Mouse (Mus musculus): Measurements from ENCODE around the gene Tspan18. TPM values are rescaled to one million over a fixed set of nuclear protein-coding genes. Genes with fewer than 3 reads are reported as not detected.

The Tspan18 gene
- polyA plus RNA-seq, 1 experiment from 2014 or later = 36.1 TPM

GRCm38 (mm10) chr2:93332277-93332676 is 2.0 kb downstream of the Tspan18 start:
- peak overlapping the region; percentile 60; the same call in 1 of the 2 replicates for H3K9ac ChIP-seq (ENCODE audit: low read length)
- H3K4me2 ChIP-seq (ENCODE audit: low read length) = peak overlapping the region; percentile 74
- peak overlapping the region; percentile 76 for H3K4me3 ChIP-seq (ENCODE audit: low read depth, low read length)
- 71% methylated on average over 4 of the region's 4 CpGs for WGBS
- H3K36me3 ChIP-seq (ENCODE audit: control insufficient read depth, insufficient read depth, low read length) = no peaks in the 10 kb centered on the region
- DNase-seq (ENCODE audit: low spot score) (no peak), ATAC-seq (replicated peaks; ENCODE audit: low FRiP score, low TSS enrichment, low read depth) (no peak)
- no peaks in the 10 kb centered on the region for H3K9me3 ChIP-seq (ENCODE audit: control insufficient read depth, low read length)
- no peak overlapping the region for H3K27ac ChIP-seq (ENCODE audit: low read depth)
- no peaks in the 10 kb centered on the region for H3K27me3 ChIP-seq (replicated peaks; ENCODE audit: control insufficient read depth, insufficient read depth, low read length)
- peaks cover 38% of the 10 kb centered on the region for H3K4me1 ChIP-seq (replicated peaks; ENCODE audit: control insufficient read depth, insufficient read depth, low read length)

GRCm38 (mm10) chr2:93331121-93331520 is 3.2 kb downstream of the Tspan18 start:
- Histone ChIP-seq H3K36me3 (ENCODE audit: control insufficient read depth, insufficient read depth, low read length) (no peaks in the 10 kb centered on the region), H3K4me1 (replicated peaks; ENCODE audit: control insufficient read depth, insufficient read depth, low read length) (peaks cover 32% of the 10 kb centered on the region), H3K4me2 (ENCODE audit: low read length) (no peak overlapping the region), H3K9ac (ENCODE audit: low read length) (no peak overlapping the region), H3K9me3 (ENCODE audit: control insufficient read depth, low read length) (no peaks in the 10 kb centered on the region), H3K4me3 (ENCODE audit: low read depth, low read length) (no peak overlapping the region), H3K27ac (ENCODE audit: low read depth) (no peak overlapping the region), H3K27me3 (replicated peaks; ENCODE audit: control insufficient read depth, insufficient read depth, low read length) (no peaks in the 10 kb centered on the region)
- DNase-seq (ENCODE audit: low spot score) (no peak), ATAC-seq (replicated peaks; ENCODE audit: low FRiP score, low TSS enrichment, low read depth) (no peak)
- 85% methylated on average over 6 of the region's 6 CpGs for WGBS

- H3K9me3 ChIP-seq (ENCODE audit: control insufficient read depth, low read length) = no peaks in the 10 kb centered on the region
- 76% methylated on average over 4 of the region's 4 CpGs for WGBS
- ATAC-seq (replicated peaks; ENCODE audit: low FRiP score, low TSS enrichment, low read depth) = no peak
- H3K27ac ChIP-seq (ENCODE audit: low read depth) = no peak overlapping the region
- H3K36me3 ChIP-seq (ENCODE audit: control insufficient read depth, insufficient read depth, low read length) = no peaks in the 10 kb centered on the region
- H3K4me2 ChIP-seq (ENCODE audit: low read length) = no peak overlapping the region
- H3K9ac ChIP-seq (ENCODE audit: low read length) = no peak overlapping the region
- peaks cover 32% of the 10 kb centered on the region for H3K4me1 ChIP-seq (replicated peaks; ENCODE audit: control insufficient read depth, insufficient read depth, low read length)
- no peak overlapping the region for H3K4me3 ChIP-seq (ENCODE audit: low read depth, low read length)
- no peaks in the 10 kb centered on the region for H3K27me3 ChIP-seq (replicated peaks; ENCODE audit: control insufficient read depth, insufficient read depth, low read length)
- DNase-seq (ENCODE audit: low spot score) = no peak
Observed at GRCm38 (mm10) chr2:93329120-93329519, 5.2 kb downstream of the Tspan18 start.

- H3K4me3 ChIP-seq (ENCODE audit: low read depth, low read length) = no peak overlapping the region
- no peak for DNase-seq (ENCODE audit: low spot score)
- no peak for ATAC-seq (replicated peaks; ENCODE audit: low FRiP score, low TSS enrichment, low read depth)
- no peaks in the 10 kb centered on the region for H3K9me3 ChIP-seq (ENCODE audit: control insufficient read depth, low read length)
- H3K27ac ChIP-seq (ENCODE audit: low read depth) = no peak overlapping the region
- no peak overlapping the region for H3K4me2 ChIP-seq (ENCODE audit: low read length)
- H3K36me3 ChIP-seq (ENCODE audit: control insufficient read depth, insufficient read depth, low read length) = no peaks in the 10 kb centered on the region
- H3K27me3 ChIP-seq (replicated peaks; ENCODE audit: control insufficient read depth, insufficient read depth, low read length) = no peaks in the 10 kb centered on the region
- WGBS = 79% methylated on average over 7 of the region's 7 CpGs
- H3K9ac ChIP-seq (ENCODE audit: low read length) = no peak overlapping the region
- H3K4me1 ChIP-seq (replicated peaks; ENCODE audit: control insufficient read depth, insufficient read depth, low read length) = peaks cover 32% of the 10 kb centered on the region
Observed at GRCm38 (mm10) chr2:93327915-93328555, 6.3 kb downstream of the Tspan18 start.

- no peak for DNase-seq (ENCODE audit: low spot score)
- no peaks in the 10 kb centered on the region for H3K27me3 ChIP-seq (replicated peaks; ENCODE audit: control insufficient read depth, insufficient read depth, low read length)
- no peak overlapping the region for H3K4me3 ChIP-seq (ENCODE audit: low read depth, low read length)
- H3K27ac ChIP-seq (ENCODE audit: low read depth) = no peak overlapping the region
- no peak for ATAC-seq (replicated peaks; ENCODE audit: low FRiP score, low TSS enrichment, low read depth)
- H3K9me3 ChIP-seq (ENCODE audit: control insufficient read depth, low read length) = no peaks in the 10 kb centered on the region
- peaks cover 34% of the 10 kb centered on the region for H3K4me1 ChIP-seq (replicated peaks; ENCODE audit: control insufficient read depth, insufficient read depth, low read length)
- H3K4me2 ChIP-seq (ENCODE audit: low read length) = no peak overlapping the region
- 29% methylated on average over 7 of the region's 7 CpGs for WGBS
- H3K9ac ChIP-seq (ENCODE audit: low read length) = no peak overlapping the region
- H3K36me3 ChIP-seq (ENCODE audit: control insufficient read depth, insufficient read depth, low read length) = no peaks in the 10 kb centered on the region
Observed at GRCm38 (mm10) chr2:93324681-93325080, 9.6 kb downstream of the Tspan18 start.

GRCm38 (mm10) chr2:93321946-93322345 is 12.4 kb downstream of the Tspan18 start:
- Histone ChIP-seq H3K4me3 (ENCODE audit: low read depth, low read length) (no peak overlapping the region), H3K27me3 (replicated peaks; ENCODE audit: control insufficient read depth, insufficient read depth, low read length) (no peaks in the 10 kb centered on the region), H3K9ac (ENCODE audit: low read length) (no peak overlapping the region), H3K4me1 (replicated peaks; ENCODE audit: control insufficient read depth, insufficient read depth, low read length) (peaks cover 35% of the 10 kb centered on the region), H3K4me2 (ENCODE audit: low read length) (no peak overlapping the region), H3K9me3 (ENCODE audit: control insufficient read depth, low read length) (no peaks in the 10 kb centered on the region), H3K27ac (ENCODE audit: low read depth) (0 out of 2 replicates have a peak overlapping the region, but pooled peaks have one; percentile 11), H3K36me3 (ENCODE audit: control insufficient read depth, insufficient read depth, low read length) (no peaks in the 10 kb centered on the region)
- 48% methylated on average over 8 of the region's 8 CpGs for WGBS
- no peak for ATAC-seq (replicated peaks; ENCODE audit: low FRiP score, low TSS enrichment, low read depth)
- DNase-seq (ENCODE audit: low spot score) = no peak

- ATAC-seq (replicated peaks; ENCODE audit: low FRiP score, low TSS enrichment, low read depth) (no peak), DNase-seq (ENCODE audit: low spot score) (no peak)
- Histone ChIP-seq H3K36me3 (ENCODE audit: control insufficient read depth, insufficient read depth, low read length) (no peaks in the 10 kb centered on the region), H3K9ac (ENCODE audit: low read length) (no peak overlapping the region), H3K4me3 (ENCODE audit: low read depth, low read length) (no peak overlapping the region), H3K4me1 (replicated peaks; ENCODE audit: control insufficient read depth, insufficient read depth, low read length) (peaks cover 31% of the 10 kb centered on the region), H3K9me3 (ENCODE audit: control insufficient read depth, low read length) (no peaks in the 10 kb centered on the region), H3K27ac (ENCODE audit: low read depth) (no peak overlapping the region), H3K27me3 (replicated peaks; ENCODE audit: control insufficient read depth, insufficient read depth, low read length) (no peaks in the 10 kb centered on the region), H3K4me2 (ENCODE audit: low read length) (no peak overlapping the region)
- 55% methylated on average over 5 of the region's 5 CpGs for WGBS
Observed at GRCm38 (mm10) chr2:93320267-93320666, 14.0 kb downstream of the Tspan18 start.

GRCm38 (mm10) chr2:93319598-93319997 is 14.7 kb downstream of the Tspan18 start:
- Histone ChIP-seq H3K36me3 (ENCODE audit: control insufficient read depth, insufficient read depth, low read length) (no peaks in the 10 kb centered on the region), H3K27ac (ENCODE audit: low read depth) (no peak overlapping the region), H3K4me3 (ENCODE audit: low read depth, low read length) (no peak overlapping the region), H3K9me3 (ENCODE audit: control insufficient read depth, low read length) (no peaks in the 10 kb centered on the region), H3K4me1 (replicated peaks; ENCODE audit: control insufficient read depth, insufficient read depth, low read length) (peaks cover 24% of the 10 kb centered on the region), H3K4me2 (ENCODE audit: low read length) (no peak overlapping the region), H3K27me3 (replicated peaks; ENCODE audit: control insufficient read depth, insufficient read depth, low read length) (no peaks in the 10 kb centered on the region), H3K9ac (ENCODE audit: low read length) (no peak overlapping the region)
- WGBS = 54% methylated on average over 7 of the region's 7 CpGs
- DNase-seq (ENCODE audit: low spot score) (no peak), ATAC-seq (replicated peaks; ENCODE audit: low FRiP score, low TSS enrichment, low read depth) (no peak)

GRCm38 (mm10) chr2:93318781-93319349 is 15.4 kb downstream of the Tspan18 start:
- Histone ChIP-seq H3K4me1 (replicated peaks; ENCODE audit: control insufficient read depth, insufficient read depth, low read length) (peaks cover 26% of the 10 kb centered on the region), H3K9ac (ENCODE audit: low read length) (no peak overlapping the region), H3K36me3 (ENCODE audit: control insufficient read depth, insufficient read depth, low read length) (no peaks in the 10 kb centered on the region), H3K4me2 (ENCODE audit: low read length) (no peak overlapping the region), H3K4me3 (ENCODE audit: low read depth, low read length) (no peak overlapping the region), H3K9me3 (ENCODE audit: control insufficient read depth, low read length) (no peaks in the 10 kb centered on the region), H3K27ac (ENCODE audit: low read depth) (no peak overlapping the region), H3K27me3 (replicated peaks; ENCODE audit: control insufficient read depth, insufficient read depth, low read length) (no peaks in the 10 kb centered on the region)
- ATAC-seq (replicated peaks; ENCODE audit: low FRiP score, low TSS enrichment, low read depth) = no peak
- no peak for DNase-seq (ENCODE audit: low spot score)
- WGBS = 85% methylated on average over 21 of the region's 21 CpGs
